Mouse (Mus musculus) forebrain, embryonic 13.5 days (tissue): Measurements from ENCODE around the gene Robo4. TPM values are rescaled to one million over a fixed set of nuclear protein-coding genes. Genes with fewer than 3 reads are reported as not detected.

Experiments
- ATAC-seq: fragments of 200-750 bp; cut with Nextera tagmentation; 2 replicates; pipeline ENCODE4 v1.8.0; 2017
- H3K27ac ChIP-seq: fragments of 300-500 bp; sonication (generic); 2 replicates; pipeline ENCODE4 v1.5.1; 2015; ENCODE audit warnings: inconsistent platforms, mild to moderate bottlenecking, moderate library complexity
- H3K27me3 ChIP-seq: fragments of 300-500 bp; sonication (generic); 2 replicates; pipeline ENCODE4 v1.6.1; 2015; ENCODE audit warnings: mild to moderate bottlenecking, inconsistent platforms
- H3K36me3 ChIP-seq: fragments of 300-500 bp; sonication (generic); 2 replicates; pipeline ENCODE4 v1.6.1; 2015; ENCODE audit warnings: mild to moderate bottlenecking, inconsistent platforms; ENCODE audit not compliant: poor library complexity, severe bottlenecking
- H3K4me1 ChIP-seq: fragments of 300-500 bp; sonication (generic); 2 replicates; pipeline ENCODE4 v1.6.1; 2015; ENCODE audit warnings: inconsistent platforms
- H3K4me2 ChIP-seq: fragments of 300-500 bp; sonication (generic); 2 replicates; pipeline ENCODE4 v1.6.1; 2015; ENCODE audit warnings: inconsistent platforms, mild to moderate bottlenecking, moderate library complexity
- H3K4me3 ChIP-seq: fragments of 300-500 bp; sonication (generic); 2 replicates; pipeline ENCODE4 v1.5.1; 2015; ENCODE audit warnings: mild to moderate bottlenecking, inconsistent platforms
- H3K9ac ChIP-seq: fragments of 300-500 bp; sonication (generic); 2 replicates; pipeline ENCODE4 v1.6.1; 2015; ENCODE audit warnings: mild to moderate bottlenecking, inconsistent platforms
- H3K9me3 ChIP-seq: fragments of 300-500 bp; sonication (generic); replicated peaks from 2 replicates; pipeline ENCODE4 v1.6.1; 2016; ENCODE audit warnings: inconsistent platforms
- WGBS: fragments of 180-500 bp; shearing (Covaris S2); methylation state at CpG from one replicate; pipeline ENCODE4 v1.1.7; 2015; 5-methylcytosine and 5-hydroxymethylcytosine counted together
- polyA plus RNA-seq: library from polyadenylated mRNA; unstranded; fragments of >200 nt; fragmentation: Nextera tagmentation; extraction: Ambion mirVana; gene quantifications from 2 replicates; pipeline ENCODE4 v1.2.1, GENCODE M21; 2015

The Robo4 gene
- polyA plus RNA-seq = 3.1 and 4.2 TPM in 2 replicates

DNA sequence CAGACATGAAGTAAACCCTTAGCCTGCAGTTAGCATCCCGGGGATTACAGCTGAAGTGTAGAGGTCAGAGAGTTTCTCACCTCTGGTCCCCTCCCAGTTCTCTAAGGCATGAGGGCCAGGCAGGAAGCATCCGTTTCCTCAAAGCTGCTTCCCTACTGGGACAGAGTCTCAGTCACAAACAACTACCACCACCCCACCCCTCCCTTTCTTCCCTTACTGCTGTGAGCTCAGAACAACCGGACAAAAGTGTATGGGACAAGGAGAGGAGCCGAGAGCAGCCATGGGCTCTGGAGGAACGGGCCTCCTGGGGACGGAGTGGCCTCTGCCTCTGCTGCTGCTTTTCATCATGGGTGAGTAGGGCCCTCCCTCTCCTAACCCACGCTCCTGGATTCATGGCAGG lies at the start of gene Robo4:
Robo4 (plus strand) TSS at position 96 of the 400 bp plus-strand sequence.
- ATAC-seq = no peak

DNA sequence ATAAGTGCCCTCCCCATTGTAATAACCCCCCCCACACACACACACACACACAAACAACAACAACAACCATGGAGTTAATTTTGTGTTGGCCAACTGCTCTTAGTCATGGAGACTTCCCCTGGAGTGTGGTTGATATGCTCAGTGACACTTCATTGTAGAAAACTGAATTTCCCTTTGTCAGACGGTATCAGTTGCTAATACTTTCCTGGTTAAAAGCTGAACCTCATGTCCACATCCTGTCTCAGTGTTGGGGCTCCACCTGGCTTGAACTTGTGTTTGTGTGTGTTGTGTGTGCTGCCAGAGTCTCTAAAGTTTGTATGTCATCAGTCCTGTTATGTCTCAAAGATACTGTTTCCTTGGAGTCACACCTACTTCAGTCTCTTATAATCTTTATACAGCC lies 47.2 kb upstream of the Robo4 start:
- 63% methylated on average over 1 of the region's 1 CpGs for WGBS
- H3K36me3 ChIP-seq = no peaks in the 10 kb centered on the region
- H3K4me3 ChIP-seq = no peak overlapping the region
- H3K27me3 ChIP-seq = no peaks in the 10 kb centered on the region
- H3K9me3 ChIP-seq = no peaks in the 10 kb centered on the region
- H3K4me1 ChIP-seq = peaks cover 14% of the 10 kb centered on the region
- no peak overlapping the region for H3K4me2 ChIP-seq
- ATAC-seq = no peak
- no peak overlapping the region for H3K9ac ChIP-seq
- no peak overlapping the region for H3K27ac ChIP-seq

More for the DNA sequence above, at the start of gene Robo4:
- no peaks in the 10 kb centered on the region for H3K4me1 ChIP-seq
- no peak within 1 kb of the TSS for H3K4me2 ChIP-seq
- no peaks in the 10 kb centered on the region for H3K27me3 ChIP-seq
- H3K9ac ChIP-seq = no peak within 1 kb of the TSS
- WGBS = 22% methylated on average over 7 of the region's 7 CpGs
- no peaks in the 10 kb centered on the region for H3K9me3 ChIP-seq
- no peak within 1 kb of the TSS for H3K27ac ChIP-seq
- H3K4me3 ChIP-seq = no peak within 1 kb of the TSS
- H3K36me3 ChIP-seq = no peaks in the 10 kb centered on the region

DNA sequence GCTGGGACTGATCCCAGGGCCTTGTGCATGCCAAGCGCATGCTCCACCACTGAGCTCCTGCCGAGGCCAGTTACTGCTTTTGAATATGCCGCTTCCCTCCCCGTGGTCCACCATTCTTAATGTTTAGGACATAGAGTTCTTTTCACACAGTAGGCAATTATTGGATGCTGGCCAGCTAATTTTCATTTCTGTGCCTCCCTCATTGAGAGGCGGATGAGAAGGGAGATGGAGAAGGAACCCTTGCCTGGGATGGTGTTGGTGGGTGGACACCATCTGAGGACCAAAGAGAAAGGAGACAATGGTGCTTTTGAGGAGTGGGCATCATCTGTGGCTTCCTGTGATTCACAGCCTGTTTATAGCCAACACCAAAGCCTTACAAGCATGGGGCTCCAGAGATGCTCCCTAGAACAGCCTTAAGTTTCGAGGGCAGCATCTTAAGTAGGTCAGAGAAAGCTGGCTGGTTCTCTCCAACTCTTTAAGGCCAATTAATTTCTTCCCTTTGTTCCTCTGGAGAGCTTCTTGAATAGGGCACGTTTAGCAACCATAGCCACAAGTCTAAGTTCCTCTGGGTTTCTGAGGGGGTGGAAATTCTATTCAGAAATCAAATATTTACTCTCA lies 42.9 kb upstream of the Robo4 start:
- H3K27me3 ChIP-seq = no peaks in the 10 kb centered on the region
- peak overlapping the region; percentile 88 for H3K27ac ChIP-seq
- no peaks in the 10 kb centered on the region for H3K36me3 ChIP-seq
- no peaks in the 10 kb centered on the region for H3K9me3 ChIP-seq
- no peak overlapping the region for H3K9ac ChIP-seq
- H3K4me3 ChIP-seq = no peak overlapping the region
- 14% methylated on average over 7 of the region's 7 CpGs for WGBS
- peak overlapping the region; percentile 30 for H3K4me2 ChIP-seq
- ATAC-seq = peak; percentile 82
- H3K4me1 ChIP-seq = peaks cover 27% of the 10 kb centered on the region

DNA sequence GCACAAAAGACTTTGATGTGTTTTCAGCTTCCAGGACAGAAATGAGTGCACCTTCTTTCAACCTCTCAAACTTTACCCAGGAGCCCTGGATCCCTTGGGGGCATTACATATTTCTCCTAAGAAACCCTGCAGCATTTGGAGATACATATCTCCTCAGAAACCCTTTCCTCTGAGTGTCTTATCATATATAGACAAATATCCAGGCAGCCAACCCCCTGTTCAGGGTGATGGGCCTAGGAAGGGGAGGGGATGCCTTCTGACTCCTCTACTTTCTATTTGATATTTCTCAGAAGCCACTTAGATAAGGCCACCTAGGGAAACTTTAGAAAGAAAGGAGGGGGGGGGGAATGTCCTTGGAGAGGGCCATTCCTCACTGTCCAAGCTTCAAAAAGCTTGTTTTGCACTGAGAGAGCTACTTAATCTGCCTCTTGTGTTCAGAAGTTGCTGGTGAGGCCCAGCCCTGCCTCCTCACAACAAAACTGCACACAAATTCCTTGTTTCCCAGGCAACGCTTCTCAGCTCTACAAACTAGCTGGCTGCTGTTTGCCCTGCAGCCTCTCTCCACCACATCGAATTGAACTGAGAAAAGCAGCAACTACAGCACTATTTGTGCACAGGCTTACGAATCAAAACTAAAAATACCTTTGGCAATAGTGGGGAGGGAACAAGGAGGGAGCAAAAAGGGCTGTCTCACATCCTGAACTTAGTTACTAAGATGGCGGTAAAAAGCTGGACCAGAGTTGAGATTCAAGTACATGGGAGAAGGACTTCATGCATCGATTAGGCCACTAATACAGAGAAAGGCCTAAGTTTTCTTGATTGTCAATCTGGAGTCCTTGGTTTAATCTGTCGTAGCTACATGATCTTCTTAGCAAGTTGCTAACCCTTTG lies 42.1 kb upstream of the Robo4 start:
- Histone ChIP-seq H3K4me1 (peaks cover 27% of the 10 kb centered on the region), H3K9me3 (no peaks in the 10 kb centered on the region), H3K9ac (no peak overlapping the region), H3K4me3 (no peak overlapping the region), H3K27me3 (no peaks in the 10 kb centered on the region), H3K4me2 (peak overlapping the region; percentile 22), H3K27ac (peak overlapping the region; percentile 88), H3K36me3 (no peaks in the 10 kb centered on the region)
- ATAC-seq = peak; percentile 84
- WGBS = 5% methylated on average over 6 of the region's 6 CpGs

DNA sequence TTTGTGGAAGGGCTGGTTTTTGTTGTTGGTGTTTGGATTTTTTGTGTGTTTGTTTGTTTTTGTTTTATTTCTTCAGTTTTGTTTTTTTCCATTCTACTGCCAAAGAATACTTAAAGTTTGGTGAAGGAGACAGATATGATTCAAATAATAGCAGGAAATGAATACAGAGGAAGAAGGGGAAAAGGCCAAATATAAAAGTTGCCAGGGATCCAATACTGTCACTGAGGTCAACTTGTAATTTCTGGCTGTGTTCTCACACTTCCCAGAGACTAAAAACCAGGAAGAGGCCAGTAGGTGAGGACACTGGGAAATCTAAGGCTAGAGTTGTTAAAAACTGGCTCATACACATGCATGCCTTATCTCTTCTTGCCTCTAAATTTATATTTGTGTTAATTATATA lies 39.6 kb upstream of the Robo4 start:
- Histone ChIP-seq H3K27me3 (no peaks in the 10 kb centered on the region), H3K36me3 (no peaks in the 10 kb centered on the region), H3K27ac (no peak overlapping the region), H3K4me2 (no peak overlapping the region), H3K9me3 (no peaks in the 10 kb centered on the region), H3K9ac (no peak overlapping the region), H3K4me3 (no peak overlapping the region), H3K4me1 (peaks cover 27% of the 10 kb centered on the region)
- ATAC-seq = no peak

DNA sequence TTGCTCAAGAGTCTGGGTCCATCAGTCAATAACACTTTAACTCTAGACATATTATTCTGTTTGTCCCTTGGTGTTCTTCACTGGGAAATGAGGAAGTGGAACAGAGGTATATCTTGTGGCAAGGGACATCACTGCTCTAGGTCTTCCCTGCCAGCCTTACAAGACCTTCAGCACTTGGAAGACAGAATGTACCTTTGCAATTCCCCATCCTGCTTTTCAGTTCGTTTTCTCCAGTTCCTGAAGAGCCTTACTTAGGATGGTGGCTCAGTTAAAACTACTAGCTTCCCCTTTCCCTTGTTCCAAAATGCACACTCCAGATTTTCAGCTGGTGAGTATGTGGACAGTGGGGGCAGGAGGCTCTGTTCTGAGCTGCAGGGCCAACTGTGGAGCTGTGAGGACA lies 38.8 kb upstream of the Robo4 start:
- ATAC-seq = no peak
- H3K27ac ChIP-seq = no peak overlapping the region
- no peak overlapping the region for H3K9ac ChIP-seq
- no peaks in the 10 kb centered on the region for H3K9me3 ChIP-seq
- H3K4me3 ChIP-seq = no peak overlapping the region
- H3K36me3 ChIP-seq = no peaks in the 10 kb centered on the region
- peaks cover 27% of the 10 kb centered on the region for H3K4me1 ChIP-seq
- no peak overlapping the region for H3K4me2 ChIP-seq
- H3K27me3 ChIP-seq = no peaks in the 10 kb centered on the region
- WGBS = 71% methylated on average over 1 of the region's 1 CpGs

DNA sequence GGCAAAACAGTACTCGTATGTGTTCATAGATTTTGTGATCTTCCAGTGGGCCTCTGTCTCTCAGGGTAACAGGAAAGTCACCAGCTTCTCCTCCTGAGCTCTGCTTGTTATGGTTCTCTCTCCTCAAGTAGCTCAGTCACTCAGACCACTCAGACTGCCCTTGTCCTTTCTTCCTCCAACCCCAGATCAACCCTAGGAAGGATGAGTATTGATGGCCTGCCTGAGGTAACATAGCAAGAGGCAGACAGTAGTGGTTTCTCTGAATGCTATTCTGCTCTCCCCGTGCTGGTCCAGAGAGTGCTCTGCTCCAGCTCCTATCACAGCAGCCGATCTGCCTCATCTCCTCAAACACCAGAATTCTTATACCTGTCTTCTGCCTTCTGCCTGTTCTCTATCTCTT lies 38.1 kb upstream of the Robo4 start:
- no peak for ATAC-seq
- WGBS = 71% methylated on average over 3 of the region's 3 CpGs
- peaks cover 22% of the 10 kb centered on the region for H3K4me1 ChIP-seq
- no peak overlapping the region for H3K4me2 ChIP-seq
- H3K9me3 ChIP-seq = no peaks in the 10 kb centered on the region
- no peak overlapping the region for H3K27ac ChIP-seq
- no peak overlapping the region for H3K9ac ChIP-seq
- no peaks in the 10 kb centered on the region for H3K36me3 ChIP-seq
- H3K27me3 ChIP-seq = no peaks in the 10 kb centered on the region
- no peak overlapping the region for H3K4me3 ChIP-seq

DNA sequence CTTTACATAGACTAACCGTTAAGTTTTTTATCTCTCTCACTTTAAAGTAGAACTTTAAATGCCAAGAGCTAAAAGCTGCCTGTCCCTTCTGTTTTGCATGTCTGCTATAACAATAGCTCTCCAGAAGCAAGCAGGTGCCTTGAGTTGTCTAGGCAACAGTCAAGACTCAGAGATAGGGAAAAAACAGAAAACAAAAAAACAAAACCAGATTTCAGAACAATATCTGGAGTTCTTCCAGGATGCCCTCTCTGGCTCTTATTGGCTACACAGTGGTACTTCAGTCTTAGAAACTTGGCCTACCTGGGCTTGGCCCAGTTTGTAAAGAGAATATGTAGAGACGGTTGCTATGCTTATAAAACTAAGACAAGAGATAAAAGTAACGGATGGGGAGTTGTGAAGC lies 37.3 kb upstream of the Robo4 start:
- Histone ChIP-seq H3K4me1 (peaks cover 14% of the 10 kb centered on the region), H3K4me3 (no peak overlapping the region), H3K27ac (no peak overlapping the region), H3K4me2 (no peak overlapping the region), H3K36me3 (no peaks in the 10 kb centered on the region), H3K27me3 (no peaks in the 10 kb centered on the region), H3K9ac (no peak overlapping the region), H3K9me3 (no peaks in the 10 kb centered on the region)
- WGBS = 85% methylated on average over 3 of the region's 3 CpGs
- no peak for ATAC-seq

DNA sequence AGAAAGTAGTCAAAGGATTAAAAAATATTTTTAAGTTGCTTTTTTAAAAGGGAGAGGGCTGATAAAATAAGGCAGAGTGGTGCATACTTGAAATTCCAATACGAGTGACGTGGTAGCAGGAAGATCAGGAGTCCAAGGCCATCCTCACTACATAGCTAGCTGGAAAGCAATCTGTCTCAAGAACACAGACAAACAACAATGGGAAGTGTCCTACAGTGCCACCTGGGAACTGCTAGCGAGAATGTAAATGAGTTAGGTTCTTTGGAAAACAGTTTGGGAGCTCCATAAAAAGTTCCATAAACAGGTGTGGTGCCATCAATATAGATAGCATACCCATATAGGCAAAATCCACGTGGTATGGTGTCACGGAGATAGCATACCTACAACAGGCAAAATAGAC lies 36.0 kb upstream of the Robo4 start:
- no peaks in the 10 kb centered on the region for H3K9me3 ChIP-seq
- H3K36me3 ChIP-seq = no peaks in the 10 kb centered on the region
- ATAC-seq = no peak
- no peak overlapping the region for H3K4me3 ChIP-seq
- H3K4me2 ChIP-seq = no peak overlapping the region
- H3K9ac ChIP-seq = no peak overlapping the region
- 81% methylated on average over 5 of the region's 5 CpGs for WGBS
- no peaks in the 10 kb centered on the region for H3K27me3 ChIP-seq
- peaks cover under 1% of the 10 kb centered on the region; the same call in 1 of the 2 replicates for H3K4me1 ChIP-seq
- H3K27ac ChIP-seq = no peak overlapping the region

DNA sequence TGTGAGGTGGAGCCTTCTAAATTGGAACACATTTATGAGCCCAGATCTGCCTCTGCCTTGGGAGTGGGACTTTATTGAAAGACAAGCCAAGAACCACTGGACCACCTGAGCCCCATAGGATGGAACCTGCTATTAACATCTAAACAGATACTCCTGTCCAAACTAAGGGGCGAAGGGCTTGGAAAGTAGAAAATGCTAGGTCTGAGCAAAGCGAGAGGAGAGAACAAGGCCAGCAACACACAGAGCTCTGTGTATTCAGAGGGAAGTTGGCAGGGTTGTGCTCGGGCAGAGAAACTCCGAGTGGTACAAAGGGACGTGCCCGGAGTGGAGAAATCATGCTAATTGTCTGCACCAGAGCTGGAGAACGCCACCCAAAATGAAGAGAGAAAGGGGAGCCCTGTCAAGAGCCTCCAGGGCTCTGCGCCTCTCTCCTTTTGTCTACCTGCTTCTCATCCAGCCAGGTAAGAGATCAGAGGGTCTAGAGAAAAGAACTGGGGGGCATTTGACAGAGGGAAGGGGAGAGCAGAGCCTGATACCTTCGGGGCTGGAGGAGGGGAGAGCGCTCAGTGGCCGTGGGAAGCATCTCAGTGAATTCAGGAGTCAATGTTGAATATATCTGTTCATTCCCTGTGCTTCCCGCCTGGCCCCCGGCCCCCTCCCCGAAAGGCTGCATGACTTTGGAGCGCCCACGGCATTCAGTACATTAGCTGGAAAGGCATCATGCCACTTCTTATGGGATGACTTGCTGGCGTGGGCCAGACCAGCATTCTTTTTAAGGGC lies 34.2 kb upstream of the Robo4 start, which contains the start of gene Hepacam:
Hepacam (plus strand) TSS at position 51 of the 780 bp plus-strand sequence.
- H3K4me2 ChIP-seq = no peak within 1 kb of the TSS
- no peaks in the 10 kb centered on the region for H3K36me3 ChIP-seq
- 81% methylated on average over 17 of the region's 17 CpGs for WGBS
- no peak within 1 kb of the TSS for H3K27ac ChIP-seq
- H3K4me1 ChIP-seq = no peaks in the 10 kb centered on the region
- H3K9me3 ChIP-seq = no peaks in the 10 kb centered on the region
- ATAC-seq = 0 out of 2 replicates have a peak, but pooled peaks have one; percentile 41
- no peak within 1 kb of the TSS for H3K9ac ChIP-seq
- no peaks in the 10 kb centered on the region for H3K27me3 ChIP-seq
- H3K4me3 ChIP-seq = no peak within 1 kb of the TSS

DNA sequence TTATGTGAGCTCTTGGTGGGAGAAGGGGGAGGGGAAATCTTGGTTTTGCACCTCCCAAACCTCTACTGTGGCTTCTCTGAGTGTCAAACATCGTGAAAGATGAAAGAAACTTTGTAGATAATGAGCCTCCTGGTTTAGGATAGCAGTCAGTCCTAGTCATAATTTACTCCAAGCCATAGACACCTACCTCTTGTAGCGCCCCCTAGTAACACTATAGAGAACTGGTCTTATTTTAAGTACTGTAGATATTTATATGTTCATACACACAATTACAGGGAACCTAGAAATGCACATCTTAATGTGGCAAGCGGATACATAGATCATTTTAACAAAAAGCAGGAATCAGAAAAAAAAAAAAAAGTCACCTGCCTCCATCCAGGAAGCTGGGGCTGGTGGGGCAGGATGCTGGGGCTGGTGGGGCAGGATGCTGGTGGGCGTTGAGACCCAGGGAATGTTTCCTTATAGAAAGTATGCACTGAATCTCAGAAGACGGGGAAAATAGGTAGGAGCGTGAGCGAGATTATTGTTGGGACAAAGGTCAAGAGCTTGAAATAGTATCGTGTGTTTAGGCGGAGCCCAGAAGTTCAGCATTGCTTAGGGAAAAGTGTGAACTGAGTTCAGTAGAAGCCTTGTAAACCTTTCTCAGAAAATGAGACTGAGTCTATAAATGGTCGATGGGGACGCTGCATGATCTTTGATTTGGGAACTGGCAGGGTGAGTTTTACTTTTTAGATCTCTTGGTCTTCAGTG lies 33.4 kb upstream of the Robo4 start:
- Histone ChIP-seq H3K9me3 (no peaks in the 10 kb centered on the region), H3K9ac (no peak overlapping the region), H3K36me3 (no peaks in the 10 kb centered on the region), H3K4me3 (no peak overlapping the region), H3K4me2 (no peak overlapping the region), H3K27me3 (no peaks in the 10 kb centered on the region), H3K27ac (no peak overlapping the region), H3K4me1 (no peaks in the 10 kb centered on the region)
- no peak for ATAC-seq
- 84% methylated on average over 11 of the region's 11 CpGs for WGBS
